Mouse (Mus musculus) cerebellum, adult (tissue): ENCODE measurements at regions not wholly inside any gene's neighbourhood (a gene's known extent, or its start where the extent isn't known, plus 50 kb on each side); places are given as distances from the start of the nearest gene placed in this dataset.

Source experiments
- ATAC-seq: cut with Nextera tagmentation; 2 replicates; pipeline ENCODE4 v1.9.2; 2017; ENCODE audit warnings: mild to moderate bottlenecking, moderate library complexity, mixed read lengths; ENCODE audit not compliant: insufficient number of reproducible peaks, low FRiP score, low TSS enrichment

DNA sequence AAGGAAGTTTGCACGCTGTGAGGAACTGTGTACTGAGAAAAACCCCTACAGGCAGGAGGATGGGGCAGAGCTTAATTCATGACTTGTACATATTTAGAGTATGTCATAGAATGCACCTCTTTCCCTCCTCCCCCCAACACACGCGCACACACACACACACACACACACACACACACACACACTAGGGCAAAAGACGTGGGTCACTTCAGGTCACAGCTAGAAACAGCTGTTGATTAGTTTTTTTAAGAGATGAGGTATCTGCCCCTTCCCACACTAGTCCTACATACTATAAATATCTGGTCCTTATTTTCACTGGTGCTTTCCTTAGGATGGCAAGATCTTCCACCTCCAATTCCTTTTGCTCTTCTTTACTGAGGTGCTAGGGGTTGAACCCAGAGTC is 1207.7 kb upstream of the A1bg start:
- no peak for ATAC-seq

DNA sequence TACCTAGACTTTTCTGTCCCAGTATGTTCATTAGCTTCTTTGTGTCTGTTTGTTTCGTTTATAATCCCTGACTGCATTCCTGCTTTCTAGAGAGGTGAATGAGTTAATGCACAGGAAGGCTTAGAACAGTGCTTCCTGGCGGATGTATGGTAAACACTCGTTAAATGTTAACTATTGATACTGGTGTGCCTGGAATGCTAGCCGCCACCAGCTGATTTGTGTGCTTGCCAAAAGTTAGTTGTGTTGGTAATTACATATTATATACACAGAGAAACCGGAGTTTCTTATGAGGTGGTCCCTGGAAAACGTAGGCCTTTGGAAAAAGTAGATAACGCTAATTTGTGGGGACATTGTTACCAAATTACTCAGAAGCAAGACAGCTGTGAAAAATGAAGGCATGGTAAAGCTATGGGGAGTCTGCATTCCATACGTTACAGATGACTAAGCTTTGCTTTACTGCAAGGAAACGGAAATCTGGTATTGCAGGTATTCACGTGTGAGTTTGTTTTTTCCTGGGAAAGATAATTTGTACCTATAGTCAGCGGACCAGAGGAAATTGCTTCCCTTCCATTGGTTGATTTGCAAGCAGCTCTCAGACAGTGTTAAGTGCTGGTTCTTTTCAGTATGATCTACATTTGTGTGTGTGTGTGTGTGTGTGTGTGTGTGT is 1205.9 kb upstream of the A1bg start:
- ATAC-seq = no peak

DNA sequence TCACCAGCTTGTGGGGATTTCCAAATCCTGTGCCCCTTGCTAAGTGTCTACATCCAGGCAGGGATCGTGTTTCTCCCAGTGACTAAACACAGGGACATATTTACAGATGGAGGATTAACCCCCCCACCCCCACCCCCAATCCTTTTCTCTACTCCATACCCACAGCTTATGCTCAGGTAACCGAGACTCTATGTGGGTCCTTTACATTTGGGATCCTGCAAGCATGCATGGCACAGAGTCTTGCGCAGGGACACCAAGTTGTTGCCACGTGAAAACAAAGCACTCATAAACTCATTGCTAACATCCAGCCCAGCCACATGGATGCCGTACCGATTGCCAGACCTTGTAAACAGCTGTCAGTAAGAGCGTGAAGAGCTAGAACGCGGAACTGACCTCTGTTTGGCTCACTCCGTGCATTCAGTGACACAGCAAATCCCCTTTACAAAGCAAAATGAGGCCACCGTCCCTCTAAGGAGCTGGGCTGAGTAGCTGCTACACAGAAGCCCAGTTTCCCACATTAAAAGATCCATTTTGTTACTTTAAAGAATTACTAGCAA is 1204.9 kb upstream of the A1bg start:
- ATAC-seq = no peak

DNA sequence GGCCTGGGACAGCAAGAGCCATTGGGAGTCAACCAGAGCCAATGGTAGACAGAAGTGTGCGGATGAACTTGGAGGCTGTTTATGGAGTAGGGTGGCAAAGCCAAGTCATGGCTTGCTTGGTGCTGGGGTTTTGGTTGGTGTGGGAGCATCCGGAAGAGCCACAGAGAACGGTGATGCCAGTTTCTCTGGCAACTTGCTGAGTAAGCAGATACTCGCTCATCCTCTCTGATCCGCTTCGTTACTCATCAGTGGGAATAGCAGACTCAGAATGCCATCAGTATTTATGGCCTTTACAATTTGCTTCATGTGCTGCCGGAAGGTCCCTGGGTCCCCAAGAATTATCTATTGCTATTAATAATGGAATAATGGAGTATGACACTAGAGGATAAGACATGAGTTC is 1202.9 kb upstream of the A1bg start:
- ATAC-seq = no peak

DNA sequence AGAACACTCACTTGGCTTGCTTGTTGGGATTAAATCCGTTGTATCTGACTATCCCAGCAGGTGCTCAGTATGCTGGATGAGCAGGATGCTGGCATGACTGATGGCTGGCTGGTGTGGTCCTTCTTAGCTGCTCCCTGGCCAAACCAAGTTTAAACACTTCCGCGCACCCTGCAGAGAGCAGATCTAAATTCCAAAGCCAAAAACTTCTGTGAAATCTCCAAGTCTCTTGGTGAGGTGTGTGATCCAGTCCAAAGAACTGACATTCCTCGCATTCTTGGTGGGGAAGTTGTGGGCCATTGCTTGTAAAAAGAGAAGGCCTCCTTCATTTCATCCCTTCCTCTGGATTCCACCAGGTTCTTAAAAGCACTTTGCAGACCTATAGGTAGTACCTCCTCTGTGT is 1200.9 kb upstream of the A1bg start:
- ATAC-seq = no peak

DNA sequence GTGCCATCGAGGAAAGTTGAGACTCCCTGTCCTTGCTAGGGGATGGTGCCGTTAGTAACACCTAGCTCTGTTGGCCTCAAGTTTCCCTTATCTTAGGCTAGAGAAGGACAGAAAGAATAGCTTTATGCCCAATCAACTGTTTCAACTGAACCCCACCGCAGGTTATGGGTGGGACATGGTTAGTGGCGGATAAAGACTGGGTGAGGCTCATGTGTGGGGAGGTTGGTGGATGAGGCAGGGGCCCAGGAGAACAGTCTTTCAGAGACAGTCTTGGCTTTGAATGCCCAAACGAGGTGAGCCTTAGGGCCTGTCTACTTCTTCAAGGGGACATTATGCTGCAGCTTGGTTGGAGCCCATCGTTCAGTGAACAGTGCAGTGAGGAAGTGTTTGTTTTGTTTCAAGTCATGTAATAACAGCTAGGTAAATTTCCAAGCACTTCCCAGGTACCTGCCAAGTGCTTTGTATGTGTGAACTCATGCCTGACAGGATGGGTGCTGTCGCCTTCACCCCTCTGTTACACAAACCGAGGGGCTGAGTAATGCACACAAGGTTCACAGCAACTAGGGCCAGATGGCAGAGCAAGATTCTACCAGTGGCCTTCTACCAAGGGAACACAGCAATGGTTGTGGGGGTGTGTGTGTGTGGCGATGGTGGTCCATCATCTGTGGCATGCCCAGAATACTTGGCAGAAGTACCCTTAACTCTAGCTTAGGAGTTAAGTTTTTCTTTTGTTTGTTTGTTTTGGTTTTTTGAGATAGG is 1199.6 kb upstream of the A1bg start:
- no peak for ATAC-seq

DNA sequence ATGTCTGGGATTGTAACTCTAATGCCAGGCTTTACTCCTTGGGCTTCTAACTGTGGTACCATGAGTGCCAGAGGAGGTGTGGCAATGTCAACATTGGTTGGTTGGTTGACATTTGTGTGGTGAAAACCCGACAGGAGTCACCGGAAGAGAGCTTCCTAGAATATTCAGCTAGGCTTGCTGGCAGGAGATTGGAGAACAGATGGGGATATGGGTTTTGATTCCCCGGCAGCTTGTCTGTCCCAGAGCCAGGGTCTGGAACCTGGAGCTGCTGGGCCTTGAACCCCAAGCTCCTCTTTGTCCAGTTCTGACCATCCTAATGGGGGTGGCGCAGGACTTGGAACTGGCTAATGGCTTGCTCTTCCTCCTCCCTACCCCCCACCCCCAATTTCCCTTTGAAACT is 1198.9 kb upstream of the A1bg start:
- ATAC-seq = no peak

DNA sequence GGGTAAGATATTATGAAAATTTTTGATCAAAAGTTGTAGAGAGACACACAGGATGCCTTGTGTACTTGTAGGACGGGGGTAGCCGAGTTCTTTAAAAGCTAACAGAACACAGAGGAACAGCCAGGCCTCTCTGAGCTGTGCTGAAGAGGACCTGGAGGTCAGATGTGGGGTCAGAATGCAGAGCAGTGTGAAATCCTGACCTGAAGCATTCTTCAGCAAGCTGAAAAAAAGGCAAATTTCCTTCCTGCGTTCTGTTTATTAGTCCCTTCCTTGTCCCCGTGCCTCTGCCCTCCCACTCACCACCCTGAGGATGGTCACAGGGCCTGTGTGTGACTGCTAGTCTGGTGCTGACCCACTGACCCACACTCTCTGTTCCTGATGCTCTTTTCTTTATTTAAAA is 1197.9 kb upstream of the A1bg start:
- no peak for ATAC-seq

DNA sequence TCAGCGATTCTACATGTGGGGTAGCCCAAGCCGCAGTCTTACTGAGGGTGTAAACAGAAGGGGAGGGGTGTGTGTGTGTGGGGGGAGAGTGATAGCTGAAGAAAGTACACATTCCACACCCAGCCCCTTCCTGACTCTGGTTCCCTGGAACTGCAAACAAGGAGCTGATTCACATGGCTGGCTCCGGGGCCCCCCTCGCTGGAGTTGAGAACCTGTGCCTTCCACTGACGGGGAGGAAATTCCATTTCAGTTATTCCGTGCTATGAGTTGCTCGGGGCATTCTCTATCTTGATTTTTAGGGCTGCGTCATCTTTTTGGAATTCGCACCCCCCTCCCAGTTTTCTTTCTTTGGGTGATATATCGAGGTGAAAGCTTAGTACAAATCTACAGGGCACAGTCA is 1196.2 kb upstream of the A1bg start:
- no peak for ATAC-seq

DNA sequence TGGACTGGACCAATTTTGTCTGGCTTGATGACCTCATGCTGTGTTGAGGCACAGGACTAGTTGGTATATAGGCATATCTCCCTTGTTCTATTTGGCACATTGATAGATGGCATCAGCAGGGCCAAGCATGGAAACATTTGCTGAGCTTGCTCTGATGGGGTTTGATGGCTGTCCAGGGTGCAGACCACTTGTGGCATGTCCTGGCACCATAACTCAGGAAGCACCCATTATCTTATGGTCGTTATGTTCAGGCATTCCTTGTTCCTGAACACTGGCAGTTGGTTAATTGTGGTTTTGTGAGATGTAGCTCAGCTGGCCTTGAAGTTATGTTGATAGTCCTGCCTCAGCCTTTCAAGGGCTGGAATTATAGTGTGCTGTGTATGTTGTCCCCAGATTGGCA is 1193.4 kb upstream of the A1bg start:
- no peak for ATAC-seq

DNA sequence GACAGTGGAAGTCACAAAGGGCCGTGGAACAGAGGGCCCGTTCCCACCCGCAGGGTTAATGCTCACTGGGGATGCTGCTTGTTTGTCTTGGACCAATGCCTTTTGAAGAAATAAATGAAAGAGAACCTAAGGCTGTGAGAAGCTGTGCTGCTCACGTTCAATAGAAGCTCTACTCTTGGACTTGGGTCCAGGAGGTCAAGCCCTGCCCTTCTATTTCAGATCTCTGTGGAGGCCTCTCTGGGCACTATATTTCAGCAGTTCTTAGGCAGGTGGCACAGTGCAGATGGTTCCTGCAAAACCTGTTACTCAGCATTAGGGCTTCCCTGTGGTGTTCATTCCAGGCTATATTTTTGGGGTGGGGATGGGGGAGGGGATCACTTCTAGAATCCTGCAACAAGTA is 1192.0 kb upstream of the A1bg start:
- ATAC-seq = no peak

DNA sequence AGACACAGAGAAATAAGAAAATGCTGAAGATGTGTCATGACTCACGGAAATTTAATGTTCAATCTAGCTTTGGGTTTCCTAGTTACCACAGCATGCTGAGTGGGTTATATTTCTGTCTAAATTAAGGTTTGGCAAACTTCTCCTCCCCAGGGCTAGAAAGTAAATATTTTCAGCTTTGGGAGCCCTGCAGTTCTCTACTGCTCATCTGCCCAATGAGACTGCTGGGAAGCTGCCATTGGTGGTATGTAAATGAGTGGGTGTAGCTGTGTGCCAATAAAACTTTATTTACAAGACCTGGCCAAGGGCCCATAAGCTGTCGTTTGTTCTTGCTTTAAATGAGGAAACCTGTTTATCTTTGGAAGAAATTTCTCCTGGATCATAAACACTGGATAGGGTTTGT is 1189.3 kb upstream of the A1bg start:
- no peak for ATAC-seq

DNA sequence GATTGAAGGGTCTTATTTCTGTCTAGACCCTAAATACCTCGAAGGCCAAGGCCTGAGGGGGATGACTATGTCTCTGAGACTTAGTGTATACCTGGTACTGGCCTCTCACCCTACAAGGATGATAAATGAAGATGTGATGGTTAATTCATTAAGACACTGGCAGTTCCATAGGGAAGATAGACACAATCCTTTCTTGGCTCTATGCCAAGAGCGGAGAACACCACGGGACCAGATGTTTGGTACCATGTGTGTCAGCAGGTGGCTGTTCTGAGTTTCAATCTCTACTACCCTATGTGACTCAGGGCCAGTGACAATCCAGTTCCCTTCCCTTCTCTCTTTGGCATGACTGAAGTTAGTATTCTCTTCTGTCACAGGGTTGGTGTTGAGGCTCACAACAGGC is 1185.2 kb upstream of the A1bg start:
- no peak for ATAC-seq

DNA sequence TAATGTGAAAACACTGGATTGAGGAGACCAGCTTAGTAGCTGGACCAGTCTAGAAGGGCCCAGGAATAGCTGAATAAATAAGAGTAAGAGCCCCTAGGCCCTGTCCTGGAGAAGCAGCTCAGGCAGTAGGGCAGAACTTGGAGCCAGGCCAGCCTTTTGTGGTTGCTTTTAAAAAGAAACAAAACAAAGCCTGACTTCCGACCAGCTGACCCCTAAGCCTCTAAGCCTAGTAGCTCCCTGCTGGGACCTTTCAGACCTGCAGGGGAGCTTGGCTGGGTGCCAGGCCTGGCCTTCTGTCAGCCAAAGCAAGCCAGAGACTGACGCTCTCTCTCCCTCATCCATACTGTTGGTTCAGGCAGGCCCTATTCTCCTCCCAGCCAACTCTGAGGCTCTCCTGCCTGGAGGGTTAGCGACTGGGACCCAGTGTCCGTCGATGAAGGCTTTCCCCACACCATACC is 1183.7 kb upstream of the A1bg start:
- ATAC-seq = peak; percentile 55

DNA sequence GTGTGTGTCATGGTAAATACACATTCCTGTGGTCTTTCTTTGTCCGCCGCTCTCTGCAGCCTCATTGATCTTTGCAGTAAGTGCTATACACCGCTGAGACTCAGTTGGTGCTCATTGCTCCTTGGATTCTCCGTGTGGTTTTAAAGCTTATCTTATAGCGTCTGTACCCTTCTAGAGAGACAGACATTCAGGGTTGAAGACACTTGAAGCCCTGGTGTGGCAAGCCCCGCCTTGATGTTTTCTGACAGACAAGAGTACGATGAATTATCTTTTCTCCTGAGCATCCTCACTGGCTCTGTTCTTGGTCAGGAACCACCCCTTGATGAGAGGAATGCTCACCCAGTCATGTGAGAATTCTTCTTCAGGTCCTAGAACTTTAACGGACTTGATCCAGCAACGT is 1182.7 kb upstream of the A1bg start:
- no peak for ATAC-seq

DNA sequence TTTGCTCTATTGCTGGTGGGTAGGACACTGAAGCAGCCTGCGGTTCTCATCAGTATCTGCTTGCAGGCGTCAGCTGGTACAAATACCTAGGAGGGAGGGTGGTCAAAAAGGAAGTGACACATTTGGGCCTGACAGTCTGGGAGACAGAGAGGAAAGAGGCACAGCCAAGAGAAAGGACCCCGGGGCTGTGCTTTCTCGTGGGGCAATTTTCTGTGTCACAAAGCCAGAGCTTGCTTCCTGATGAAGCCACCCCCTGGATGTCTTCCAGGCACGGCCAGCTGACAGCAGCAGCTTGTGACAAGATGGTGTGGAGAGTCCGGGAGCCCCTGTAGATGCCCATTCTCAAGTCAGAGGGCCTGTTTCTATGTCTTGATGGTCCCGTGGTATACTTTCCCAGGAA is 1181.8 kb upstream of the A1bg start:
- ATAC-seq = no peak

DNA sequence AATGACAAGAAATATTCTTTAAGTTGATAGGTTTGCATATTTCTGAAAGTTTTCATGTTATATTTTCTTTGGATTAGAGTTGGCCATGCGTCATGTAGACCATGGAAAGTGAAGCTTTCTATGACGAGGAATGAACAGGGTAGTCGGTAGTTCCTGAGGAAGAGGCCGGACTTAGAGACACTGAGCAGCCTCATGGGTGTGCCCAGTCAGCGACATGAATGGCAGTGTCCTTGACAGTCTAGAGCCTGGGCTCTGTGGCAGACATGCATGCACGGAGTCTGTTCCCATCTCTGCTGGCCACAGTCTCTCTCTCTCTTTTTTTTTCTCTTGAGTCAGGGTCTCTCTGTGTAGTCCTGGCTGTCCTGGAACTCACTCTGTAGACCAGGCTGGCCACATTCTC is 1176.9 kb upstream of the A1bg start:
- no peak for ATAC-seq

DNA sequence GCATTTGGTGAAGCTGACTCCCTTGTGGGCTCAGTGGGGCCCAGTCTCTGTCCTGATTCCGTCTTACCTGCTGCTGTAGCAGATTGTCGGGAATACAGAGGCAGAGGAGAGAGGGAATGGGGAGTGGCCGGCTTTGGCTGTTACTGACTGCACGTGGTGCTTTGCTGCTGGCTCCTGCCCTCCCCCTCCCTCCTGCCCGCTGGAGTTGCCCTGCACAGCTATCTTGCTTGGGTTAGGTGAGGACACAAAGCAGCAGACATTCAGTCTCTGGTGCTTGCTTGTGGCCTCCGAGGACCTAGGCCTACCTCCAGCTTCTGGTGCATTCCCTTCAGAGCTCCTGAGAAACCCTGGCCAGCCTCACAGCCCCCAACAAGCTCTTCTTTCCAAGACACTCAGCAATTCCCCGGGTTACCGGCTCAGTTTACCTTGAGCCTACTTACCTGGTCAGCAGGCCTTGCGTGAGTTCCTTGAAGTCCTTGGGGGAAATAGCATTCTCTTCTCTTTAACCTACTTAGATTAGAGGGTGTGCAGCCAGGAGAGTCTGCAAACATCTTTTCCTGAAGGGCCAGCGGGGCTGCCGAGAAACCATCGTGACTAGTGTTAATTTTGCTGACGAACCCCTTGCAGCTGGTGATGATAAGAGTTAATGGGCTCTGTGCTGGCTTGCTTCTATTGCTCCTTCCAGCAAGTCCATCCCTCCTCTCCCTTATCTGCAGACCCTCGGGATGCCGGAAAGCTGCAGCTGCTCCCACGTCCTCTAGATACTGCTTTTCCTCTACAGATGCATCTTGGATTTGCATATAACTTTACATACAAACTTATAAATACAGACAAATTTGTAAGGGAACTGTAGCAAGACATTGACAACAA is 1176.2 kb upstream of the A1bg start:
- ATAC-seq = no peak

DNA sequence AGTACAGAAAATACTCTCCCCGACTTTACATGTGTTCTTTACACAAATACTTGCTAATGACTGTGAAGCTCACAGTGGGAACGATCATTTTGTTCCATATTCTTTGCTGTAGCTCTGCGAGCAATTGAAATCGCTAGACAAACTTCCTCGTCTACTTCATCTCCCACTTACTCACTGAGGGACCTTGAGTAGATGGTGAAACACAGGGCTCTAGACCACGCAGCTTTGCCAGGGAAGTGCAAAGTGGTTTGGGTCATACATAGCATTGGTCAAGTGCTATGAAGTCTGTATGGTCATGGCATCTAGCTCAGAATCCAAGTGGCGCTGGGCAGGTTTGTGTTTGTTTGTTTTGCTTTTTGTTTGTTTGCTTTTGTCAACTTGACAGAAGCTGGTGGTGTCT is 1174.0 kb upstream of the A1bg start:
- ATAC-seq = no peak

DNA sequence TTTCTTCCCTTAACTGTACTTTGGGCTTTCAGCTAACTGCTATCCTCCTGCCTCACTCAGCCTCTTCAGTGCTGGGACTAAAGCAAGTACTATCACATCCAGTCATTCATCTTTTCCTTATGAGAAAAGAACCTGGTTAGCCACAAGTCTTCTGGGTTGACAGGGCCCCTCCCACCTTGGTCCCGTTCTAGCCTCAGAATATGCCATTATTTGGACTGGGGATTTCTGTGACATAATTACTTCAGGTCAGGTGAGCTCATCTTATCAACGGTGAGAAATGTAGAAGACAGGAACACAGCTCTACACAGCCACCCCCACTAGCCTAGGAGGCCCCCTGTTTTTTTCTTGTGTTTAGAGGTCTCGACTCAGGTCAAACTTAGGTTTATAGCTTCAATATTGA is 1172.4 kb upstream of the A1bg start:
- no peak for ATAC-seq

DNA sequence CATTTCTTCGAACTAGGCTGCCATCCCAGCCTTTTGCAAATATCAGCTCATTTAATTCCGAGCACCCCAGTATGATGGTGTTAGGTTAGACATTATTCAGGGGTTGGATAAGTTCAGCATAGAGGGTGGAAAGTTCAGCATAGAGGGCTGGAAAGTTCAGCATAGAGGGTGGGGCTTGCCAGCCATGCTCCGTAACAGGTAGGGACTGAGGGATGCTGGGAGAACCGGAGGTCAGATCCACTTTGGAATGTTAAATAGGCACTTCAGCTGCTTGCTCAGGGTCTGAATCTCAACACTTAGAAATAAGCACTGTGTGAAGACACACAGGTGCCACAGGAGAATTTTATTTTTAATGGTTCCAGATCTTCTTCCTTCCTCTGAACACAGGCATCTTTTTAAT is 1170.9 kb upstream of the A1bg start:
- no peak for ATAC-seq
